Mouse (Mus musculus) C2C12 (cell line): Measurements from ENCODE around the gene Krcc1.

ENCODE experiments used
- CTCF ChIP-seq: IDR thresholded peaks from one replicate; pipeline ENCODE4 v1.5.1; 2011; ENCODE audit not compliant: control insufficient read depth, insufficient read depth, insufficient read length
- FOSL1 ChIP-seq: IDR thresholded peaks from one replicate; pipeline ENCODE4 v1.8.0; 2011; ENCODE audit warnings: mild to moderate bottlenecking, low read length; ENCODE audit not compliant: poor library complexity, insufficient read depth, severe bottlenecking
- MAX ChIP-seq: IDR thresholded peaks from one replicate; pipeline ENCODE4 v1.6.1; 2011; ENCODE audit warnings: mild to moderate bottlenecking, control low read depth
- MYOG ChIP-seq: IDR thresholded peaks from one replicate; pipeline ENCODE4 v1.6.1; 2011; ENCODE audit not compliant: control insufficient read depth, insufficient read length; ENCODE audit errors: extremely low read depth
- USF1 ChIP-seq: IDR thresholded peaks from one replicate; pipeline ENCODE4 v1.6.1; 2011; ENCODE audit warnings: low read depth, mild to moderate bottlenecking, control low read depth, moderate library complexity

DNA sequence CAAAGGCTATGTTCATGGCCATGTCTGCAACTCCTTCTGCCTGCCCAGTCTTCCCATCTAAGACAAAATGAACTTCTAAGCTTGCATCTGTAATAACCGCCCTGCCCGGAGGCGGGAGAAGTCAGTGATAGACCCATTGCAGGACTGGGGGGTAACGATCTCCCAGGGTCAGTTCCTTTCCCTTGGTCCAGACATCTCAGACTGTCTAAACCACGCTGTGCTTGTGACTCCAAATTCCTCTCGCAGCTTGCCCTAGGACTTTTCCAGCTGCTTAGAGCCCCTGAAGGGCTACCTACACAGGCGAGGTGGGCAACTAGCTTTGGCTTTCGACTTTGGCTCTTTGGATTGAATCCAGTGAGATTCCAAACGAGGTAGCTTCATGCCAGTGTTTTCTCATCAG lies 53.3 kb downstream of the Krcc1 start:
- TF ChIP-seq CTCF (no peak), MAX (no peak), FOSL1 (no peak), USF1 (no peak), MYOG (no peak)
